Mouse (Mus musculus) CH12.LX (cell line): ENCODE results near the gene Appbp2.

Source experiments
- CHD2 ChIP-seq: IDR thresholded peaks from 2 replicates; pipeline ENCODE4 v1.6.1; 2011; ENCODE audit warnings: low read length, improper control_type of control experiment
- CTCF ChIP-seq, 2 experiments: IDR thresholded peaks in 1 of 2; conservative IDR thresholded peaks in 1 of 2; 2 replicates each; pipeline ENCODE4 v1.5.1; 2011 to 2012; ENCODE audit warnings: low read depth in 2 of 2, low read length in 2 of 2, improper control_type of control experiment in 1 of 2, inconsistent platforms in 1 of 2, mild to moderate bottlenecking in 1 of 2, moderate library complexity in 1 of 2
- E2F4 ChIP-seq: IDR thresholded peaks from 2 replicates; pipeline ENCODE4 v1.6.1; 2011; ENCODE audit warnings: low read depth, low read length, improper control_type of control experiment; ENCODE audit not compliant: insufficient replicate concordance
- GABPA ChIP-seq: IDR thresholded peaks from 2 replicates; pipeline ENCODE4 v1.6.1; 2012; ENCODE audit warnings: low read depth, low read length, improper control_type of control experiment, inconsistent platforms; ENCODE audit not compliant: insufficient replicate concordance
- JUN ChIP-seq: IDR thresholded peaks from 2 replicates; pipeline ENCODE4 v1.6.1; 2011; ENCODE audit warnings: low read depth, mild to moderate bottlenecking, low read length, improper control_type of control experiment, moderate library complexity; ENCODE audit not compliant: insufficient read depth
- MAX ChIP-seq: IDR thresholded peaks from 2 replicates; pipeline ENCODE4 v1.6.1; 2011; ENCODE audit warnings: low read length, improper control_type of control experiment
- MEF2A ChIP-seq: IDR thresholded peaks from 2 replicates; pipeline ENCODE4 v1.6.1; 2014; ENCODE audit warnings: low read depth, mild to moderate bottlenecking, inconsistent platforms, low read length, improper control_type of control experiment, borderline replicate concordance
- MYC ChIP-seq: IDR thresholded peaks from 2 replicates; pipeline ENCODE4 v1.6.1; 2011; ENCODE audit warnings: low read depth, mild to moderate bottlenecking, improper control_type of control experiment, low read length
- NRF1 ChIP-seq: IDR thresholded peaks from 2 replicates; pipeline ENCODE4 v1.6.1; 2014; ENCODE audit warnings: low read depth, mild to moderate bottlenecking, inconsistent platforms, low read length, improper control_type of control experiment, moderate library complexity
- POLR2A ChIP-seq: IDR thresholded peaks from 2 replicates; pipeline ENCODE4 v1.6.1; 2011; ENCODE audit warnings: low read depth, mild to moderate bottlenecking, improper control_type of control experiment, low read length
- RCOR1 ChIP-seq: conservative IDR thresholded peaks from 2 replicates; pipeline ENCODE4 v1.6.1; 2012; ENCODE audit warnings: low read depth, mild to moderate bottlenecking, inconsistent platforms, low read length, improper control_type of control experiment
- TBP ChIP-seq: conservative IDR thresholded peaks from 2 replicates; pipeline ENCODE4 v1.6.1; 2011; ENCODE audit warnings: low read depth, low read length, improper control_type of control experiment
- TCF12 ChIP-seq: IDR thresholded peaks from 2 replicates; pipeline ENCODE4 v1.6.1; 2014; ENCODE audit warnings: low read depth, mild to moderate bottlenecking, inconsistent platforms, low read length, improper control_type of control experiment
- ZMIZ1 ChIP-seq: IDR thresholded peaks from 2 replicates; pipeline ENCODE4 v1.6.1; 2012; ENCODE audit warnings: low read depth, mild to moderate bottlenecking, inconsistent platforms, low read length, improper control_type of control experiment

- no peak for TF ChIP-seq CTCF (conservative IDR thresholded peaks at IDR 0.05 in 1 of 2, IDR thresholded peaks at IDR 0.05 in 1 of 2; ENCODE audit: low read depth in 2 of 2, low read length in 2 of 2)
- no peak for TF ChIP-seq NRF1
- TF ChIP-seq TBP = no peak
- no peak for TF ChIP-seq POLR2A
- TF ChIP-seq MEF2A = no peak
- no peak for TF ChIP-seq MAX
- no peak for TF ChIP-seq MYC
- no peak for TF ChIP-seq GABPA
- no peak for TF ChIP-seq RCOR1
- no peak for TF ChIP-seq ZMIZ1
- no peak for TF ChIP-seq CHD2
- TF ChIP-seq E2F4 = no peak
- TF ChIP-seq TCF12 = no peak
- TF ChIP-seq JUN = no peak
These were observed 36.0 kb downstream of the Appbp2 start for GRCm38 (mm10) chr11:85198906-85199305.
